Mouse (Mus musculus): ENCODE results near the gene Stub1. TPM values are rescaled to one million over a fixed set of nuclear protein-coding genes. Genes with fewer than 3 reads are reported as not detected.

Gene Stub1
- total and polyA plus RNA-seq, 3 experiments, result 74.0 to 99.7 TPM; not detected in 1

DNA sequence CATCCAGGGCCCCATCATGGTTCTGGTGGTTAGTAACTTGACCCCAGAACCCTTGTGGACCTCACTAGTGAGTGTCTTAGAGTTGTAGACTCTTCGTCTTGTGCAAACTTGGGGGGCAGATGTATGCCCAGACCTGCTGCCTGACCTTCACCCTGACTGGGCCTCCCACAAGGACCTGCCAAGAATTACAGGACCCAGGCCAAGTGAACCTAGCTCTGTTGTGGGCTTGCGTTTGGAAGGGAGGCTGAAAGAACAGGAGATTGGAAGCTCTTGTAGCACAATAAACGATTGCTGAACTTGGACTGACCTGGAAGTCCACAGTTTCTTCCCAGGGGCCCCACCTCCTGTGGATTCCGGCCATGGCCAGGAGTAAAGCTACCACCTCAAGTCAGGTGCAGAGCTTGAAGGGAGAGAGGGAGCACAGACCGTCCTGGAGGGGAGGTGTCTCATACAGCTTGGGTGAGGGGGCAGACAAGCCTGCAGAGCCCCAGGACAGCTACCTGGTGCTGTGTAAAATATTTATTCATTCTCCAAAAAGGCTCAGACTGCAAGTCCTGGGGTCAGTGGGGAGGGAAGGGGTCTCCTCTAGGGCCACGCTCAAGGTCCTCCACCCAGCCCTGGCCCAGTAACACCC lies 874 bp upstream of the Stub1 start:
- H3K27ac ChIP-seq (ENCODE audit: control insufficient read depth, low read depth, low read length), result peak overlapping the region; percentile 76
- H3K79me2 ChIP-seq (ENCODE audit: control insufficient read depth, insufficient read depth, low read length, poor library complexity), result peaks cover 50% of the 10 kb centered on the region
- no peaks in the 10 kb centered on the region for H3K27me3 ChIP-seq (ENCODE audit: control insufficient read depth in 1 of 2, insufficient read depth in 2 of 2, low read length in 2 of 2)
- H3K36me3 ChIP-seq (ENCODE audit: control insufficient read depth in 1 of 2, insufficient read depth in 2 of 2, low read length in 2 of 2), result peaks cover 0 to 10% of the 10 kb centered on the region in 2 experiments; a peak in 2 of 4 replicates
- H3K9me3 ChIP-seq (replicated peaks; ENCODE audit: insufficient read depth, low read length), result no peaks in the 10 kb centered on the region
- TF ChIP-seq TAL1 (IDR thresholded peaks at IDR 0.05; ENCODE audit: low read length), result no peak
- TF ChIP-seq SIN3A (IDR thresholded peaks at IDR 0.05; ENCODE audit: low read length), result no peak
- no peak for TF ChIP-seq MAFK (IDR thresholded peaks at IDR 0.05; ENCODE audit: borderline replicate concordance, low read depth, low read length)
- TF ChIP-seq MXI1 (IDR thresholded peaks at IDR 0.05; ENCODE audit: low read depth, low read length), result no peak
- no peak for TF ChIP-seq RCOR1 (IDR thresholded peaks at IDR 0.05; ENCODE audit: low read depth, low read length)
- no peak for TF ChIP-seq JUND (IDR thresholded peaks at IDR 0.05; ENCODE audit: low read depth, low read length)
- no peak for TF ChIP-seq ELF1 (IDR thresholded peaks at IDR 0.05; ENCODE audit: low read depth, low read length)
- no peak for TF ChIP-seq MAZ (IDR thresholded peaks at IDR 0.05; ENCODE audit: low read depth, low read length)
- TF ChIP-seq USF2 (IDR thresholded peaks at IDR 0.05; ENCODE audit: borderline replicate concordance in 1 of 2, insufficient read depth in 1 of 2, low read depth in 1 of 2, low read length in 2 of 2), result no peak
- TF ChIP-seq MYC (IDR thresholded peaks at IDR 0.05; ENCODE audit: low read depth, low read length), result no peak
- no peak for TF ChIP-seq BHLHE40 (IDR thresholded peaks at IDR 0.05; ENCODE audit: borderline replicate concordance, low read depth, low read length)
- peak overlapping the region; percentile 95 for H3K9ac ChIP-seq (ENCODE audit: control insufficient read depth, low read depth, low read length, poor library complexity, severe bottlenecking)
- no peak for DNase-seq (ENCODE audit: low read depth, low spot score)
- peaks cover 2 to 31% of the 10 kb centered on the region in 2 experiments; a peak in 3 of 4 replicates for H3K4me1 ChIP-seq (ENCODE audit: control insufficient read depth in 1 of 2, insufficient read depth in 2 of 2, low read length in 2 of 2)
- peak overlapping the region; percentile 60 to 87 for H3K4me3 ChIP-seq (ENCODE audit: control insufficient read depth in 1 of 2, insufficient read depth in 1 of 2, low read depth in 2 of 2, low read length in 2 of 2)

- H3K79me2 ChIP-seq (ENCODE audit: control insufficient read depth, insufficient read depth, low read length, poor library complexity), result peaks cover 52% of the 10 kb centered on the region
- H3K4me1 ChIP-seq (ENCODE audit: control insufficient read depth in 1 of 2, insufficient read depth in 2 of 2, low read length in 2 of 2), result peaks cover 2 to 37% of the 10 kb centered on the region in 2 experiments; a peak in 3 of 4 replicates
- no peaks in the 10 kb centered on the region for H3K27me3 ChIP-seq (ENCODE audit: control insufficient read depth in 1 of 2, insufficient read depth in 2 of 2, low read length in 2 of 2)
- H3K4me3 ChIP-seq (ENCODE audit: control insufficient read depth in 1 of 2, insufficient read depth in 1 of 2, low read depth in 2 of 2, low read length in 2 of 2), result peak overlapping the region; percentile 80 to 87
- H3K9ac ChIP-seq (ENCODE audit: control insufficient read depth, low read depth, low read length, poor library complexity, severe bottlenecking), result peak overlapping the region; percentile 95
- DNase-seq (ENCODE audit: low read depth, low spot score), result peak; percentile 99
- peaks cover 0 to 13% of the 10 kb centered on the region in 2 experiments; a peak in 2 of 4 replicates for H3K36me3 ChIP-seq (ENCODE audit: control insufficient read depth in 1 of 2, insufficient read depth in 2 of 2, low read length in 2 of 2)
- no peaks in the 10 kb centered on the region for H3K9me3 ChIP-seq (replicated peaks; ENCODE audit: insufficient read depth, low read length)
- H3K27ac ChIP-seq (ENCODE audit: control insufficient read depth, low read depth, low read length), result peak overlapping the region; percentile 82
- peak; percentile 84 for TF ChIP-seq ZMIZ1 (IDR thresholded peaks at IDR 0.05; ENCODE audit: low read depth, low read length)
- no peak for TF ChIP-seq GATA1 (IDR thresholded peaks at IDR 0.05; ENCODE audit: low read depth, low read length)
- peak; percentile 84 for TF ChIP-seq HCFC1 (IDR thresholded peaks at IDR 0.05; ENCODE audit: low read depth, low read length)
- TF ChIP-seq NELFE (IDR thresholded peaks at IDR 0.05; ENCODE audit: low read depth, low read length), result peak; percentile 93
- TF ChIP-seq TBP (IDR thresholded peaks at IDR 0.05; ENCODE audit: low read depth, low read length), result no peak
- TF ChIP-seq POLR2AphosphoS5 (IDR thresholded peaks at IDR 0.05; ENCODE audit: borderline replicate concordance, low read depth, low read length), result no peak
- TF ChIP-seq POLR2AphosphoS2 (IDR thresholded peaks at IDR 0.05; ENCODE audit: low read length), result peak; percentile 93
- TF ChIP-seq POLR2A (IDR thresholded peaks at IDR 0.05; ENCODE audit: control insufficient read depth in 1 of 2, insufficient read depth in 1 of 2, low read depth in 1 of 2, low read length in 2 of 2, poor library complexity in 1 of 2), result peak; percentile 73 to 86
- TF ChIP-seq BHLHE40 (IDR thresholded peaks at IDR 0.05; ENCODE audit: borderline replicate concordance, low read depth, low read length), result peak; percentile 95
- no peak for TF ChIP-seq CHD1 (IDR thresholded peaks at IDR 0.05; ENCODE audit: low read depth, low read length)
- no peak for TF ChIP-seq GABPA (IDR thresholded peaks at IDR 0.05; ENCODE audit: low read depth, low read length)
- TF ChIP-seq CTCF (IDR thresholded peaks at IDR 0.05 in 2 of 3, conservative IDR thresholded peaks at IDR 0.05 in 1 of 3; ENCODE audit: control insufficient read depth in 1 of 3, insufficient read depth in 1 of 3, low read depth in 2 of 3, low read length in 3 of 3, poor library complexity in 1 of 3, severe bottlenecking in 1 of 3), result 0 out of 6 replicates have a peak, but pooled peaks of 1 of the 3 experiments have one; percentile 8
- no peak for TF ChIP-seq MEF2A (IDR thresholded peaks at IDR 0.05; ENCODE audit: extremely low read depth, insufficient replicate concordance, low read depth, low read length, poor library complexity, severe bottlenecking)
- TF ChIP-seq ZC3H11A (IDR thresholded peaks at IDR 0.05; ENCODE audit: low read depth, low read length), result no peak
- TF ChIP-seq UBTF (IDR thresholded peaks at IDR 0.05; ENCODE audit: borderline replicate concordance, insufficient read depth, low read depth, low read length), result 0 out of 2 replicates have a peak, but pooled peaks have one; percentile 36
- no peak for TF ChIP-seq ZKSCAN1 (IDR thresholded peaks at IDR 0.05; ENCODE audit: low read depth, low read length)
- no peak for TF ChIP-seq TAL1 (IDR thresholded peaks at IDR 0.05; ENCODE audit: low read length)
- peak; percentile 78; the same call in 1 of the 2 replicates for TF ChIP-seq SIN3A (IDR thresholded peaks at IDR 0.05; ENCODE audit: low read length)
- TF ChIP-seq EP300 (IDR thresholded peaks at IDR 0.05; ENCODE audit: low read depth in 1 of 2, low read length in 2 of 2), result no peak
- TF ChIP-seq CHD2 (IDR thresholded peaks at IDR 0.05; ENCODE audit: low read length), result no peak; the same call in 1 of the 2 replicates
Measured at GRCm38 (mm10) chr17:25832436-25833290, 541 bp downstream of the Stub1 start.
